Mouse (Mus musculus) frontal cortex, postnatal 36 days (tissue): Measurements from ENCODE around the gene Ttc7b.

Experiments
- DNase-seq, 2 experiments: peaks; one replicate each; pipeline ENCODE4 v3.0.0; 2022; ENCODE audit warnings: low spot score in 2 of 2

The Ttc7b gene

DNA sequence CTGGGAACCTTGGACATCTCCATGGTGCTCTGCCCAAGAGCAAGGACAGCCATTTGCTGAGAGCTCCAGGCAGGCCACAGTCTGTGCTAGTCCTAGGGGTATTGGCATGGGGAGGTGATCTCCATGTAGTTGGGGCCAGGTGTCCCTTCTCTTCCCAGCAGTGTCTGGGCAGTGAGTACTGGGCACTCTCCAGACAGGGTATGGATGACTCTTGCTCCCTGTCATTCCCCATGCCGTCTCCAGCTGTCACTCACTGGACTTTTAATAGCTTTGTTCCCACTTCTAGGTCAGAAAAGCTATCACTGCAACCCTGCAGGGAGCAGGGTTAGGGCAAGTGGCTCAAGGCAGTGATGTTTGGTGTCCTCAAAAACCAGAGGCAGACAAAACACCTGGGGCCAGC is 214.3 kb downstream of the Ttc7b start:
- no peak for DNase-seq

DNA sequence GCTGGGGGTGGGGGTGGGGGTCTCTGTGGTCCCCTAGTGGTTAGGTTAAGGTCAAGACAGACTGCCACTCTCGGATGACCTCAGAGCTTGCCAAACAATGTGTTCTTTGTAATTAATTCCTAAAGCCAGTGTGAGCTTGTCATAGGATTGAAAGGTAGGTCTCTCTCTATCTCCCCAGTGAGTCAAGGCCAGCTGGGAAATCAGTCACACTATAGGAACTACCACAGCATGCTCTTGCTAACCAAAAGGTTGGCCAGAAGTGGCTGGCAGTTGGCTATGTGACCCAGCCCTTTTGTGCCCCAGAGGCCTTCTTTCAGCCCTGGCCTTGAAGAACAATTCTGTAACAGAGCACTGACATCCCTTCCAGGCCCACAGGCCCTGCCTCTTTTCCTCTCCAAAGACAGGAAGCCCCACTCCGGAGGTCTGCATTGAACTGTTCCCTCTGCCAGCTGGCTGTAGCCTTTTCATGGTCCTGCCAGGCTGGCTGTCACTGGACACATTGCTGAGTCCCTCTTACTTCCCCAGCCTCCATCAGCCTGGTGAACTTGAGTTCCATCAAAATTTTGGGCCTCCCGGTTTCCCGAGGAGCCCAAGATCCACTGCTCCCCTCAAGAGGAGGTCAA is 215.5 kb downstream of the Ttc7b start:
- no peak for DNase-seq

DNA sequence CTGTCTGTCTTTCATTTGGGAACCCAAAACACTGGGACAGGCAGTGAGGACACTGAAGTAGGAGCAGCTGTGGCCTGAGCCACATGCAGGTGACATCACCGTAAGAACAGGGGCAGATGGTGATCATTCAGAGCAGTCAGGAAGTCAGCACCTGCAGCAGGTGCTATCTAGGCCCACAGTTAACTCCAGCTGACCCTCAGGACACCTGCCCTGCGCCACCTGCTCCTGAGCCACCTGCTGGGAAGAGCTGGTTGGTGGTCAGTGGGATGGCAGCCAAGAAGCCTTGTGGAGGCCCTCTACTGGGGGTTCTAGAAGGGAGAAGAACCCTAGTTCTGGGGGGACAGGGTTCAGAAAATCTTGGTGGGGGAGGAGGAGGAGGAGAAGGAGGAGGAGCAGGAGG is 216.3 kb downstream of the Ttc7b start:
- no peak for DNase-seq

DNA sequence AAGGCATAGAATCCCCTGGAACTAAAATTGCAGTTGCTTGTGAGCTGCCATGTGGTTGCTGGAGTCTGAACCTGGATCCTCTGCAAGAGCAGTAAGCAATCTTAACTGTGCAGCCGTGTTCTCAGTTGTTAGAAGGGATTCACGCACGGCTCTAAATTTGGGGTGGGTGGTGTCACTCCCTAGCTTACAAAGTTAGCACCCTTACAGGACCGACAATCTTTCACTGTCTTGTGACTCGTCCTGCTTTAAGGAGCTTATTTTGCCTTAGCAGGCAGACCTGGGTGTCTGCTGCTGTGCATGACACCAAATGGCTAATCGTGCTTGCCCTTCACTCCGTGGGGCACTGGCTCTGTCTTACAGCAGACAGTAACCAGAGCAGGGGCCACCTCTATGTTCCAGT is 217.5 kb downstream of the Ttc7b start:
- peak; percentile 54 to 73 for DNase-seq

DNA sequence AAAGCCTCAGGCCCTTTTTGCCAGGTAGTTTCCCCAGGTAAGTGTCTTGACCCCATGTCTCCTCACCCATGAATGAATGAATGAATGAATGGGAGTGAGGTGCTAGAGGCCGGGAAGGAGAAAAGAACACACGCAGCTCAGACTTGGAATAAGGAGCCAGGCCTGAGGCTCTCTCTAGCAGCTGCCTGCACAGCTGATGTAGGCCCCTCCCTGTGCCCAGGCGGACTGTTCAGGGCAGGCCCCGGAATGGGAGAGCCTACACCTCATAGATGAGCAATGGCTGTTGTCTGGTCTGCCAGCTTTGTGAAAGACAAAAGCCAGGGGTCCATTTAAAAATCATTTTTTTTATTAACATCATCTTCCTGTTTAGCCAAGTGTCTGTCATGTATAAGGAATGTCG is 220.2 kb downstream of the Ttc7b start:
- no peak for DNase-seq

DNA sequence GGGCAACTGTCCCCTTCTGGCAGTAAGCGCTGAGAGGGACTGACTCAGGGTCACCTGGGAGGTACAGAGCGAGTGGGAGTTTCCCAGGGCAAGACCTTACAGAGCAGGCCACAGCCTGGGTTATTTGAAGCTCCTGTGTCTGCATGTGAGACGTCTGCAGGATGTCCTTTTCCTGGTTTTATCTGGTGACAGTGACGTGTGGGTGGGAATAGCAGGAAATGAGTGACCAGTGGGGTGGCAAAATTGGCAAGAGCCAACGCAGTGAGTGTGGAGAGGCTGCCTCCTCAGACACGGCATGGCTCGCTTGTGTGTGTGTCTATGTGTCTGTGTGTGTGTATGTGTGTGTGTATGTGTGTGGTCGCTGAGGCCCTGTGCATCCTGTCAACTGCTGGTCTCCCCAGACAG is 221.3 kb downstream of the Ttc7b start:
- DNase-seq, result no peak

DNA sequence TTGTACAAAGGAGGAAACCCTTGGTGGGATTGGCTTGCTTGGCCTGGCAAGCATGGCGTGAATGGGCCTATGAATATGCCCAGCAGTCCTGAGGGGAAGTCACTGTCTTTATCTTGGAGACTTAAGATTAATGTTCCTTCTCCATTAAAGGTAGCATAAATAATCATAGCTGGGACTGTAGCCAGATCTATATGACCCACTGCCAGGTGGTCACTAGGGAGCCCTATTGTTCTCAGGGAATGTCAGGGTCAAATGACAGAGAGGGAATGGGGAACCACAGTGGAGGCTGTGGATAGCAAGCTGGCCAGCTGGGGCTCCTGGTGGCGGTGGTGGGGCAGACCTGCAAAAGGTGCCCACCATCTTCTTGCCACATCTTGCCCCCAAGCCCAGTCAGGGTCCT is 221.8 kb downstream of the Ttc7b start:
- DNase-seq, result no peak

DNA sequence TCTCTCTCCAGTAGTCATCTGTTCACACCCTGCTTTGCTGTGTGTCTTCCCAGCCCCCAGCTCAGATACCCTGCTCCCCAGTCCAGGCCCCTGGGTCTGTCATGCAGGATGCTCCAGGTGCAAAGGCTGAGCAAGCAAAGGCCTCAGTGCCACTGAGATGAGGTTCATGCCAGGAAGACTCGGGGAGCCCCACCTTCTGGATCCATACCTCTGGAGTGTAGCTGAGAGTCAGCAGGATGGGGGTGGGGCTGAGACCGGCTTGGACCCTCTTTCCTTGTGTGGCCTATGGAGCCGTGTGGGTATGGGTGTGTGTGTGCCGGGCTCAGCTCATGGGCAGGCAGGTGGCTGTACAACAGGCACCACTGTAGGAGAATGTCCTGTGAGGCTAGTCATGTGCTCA is 222.7 kb downstream of the Ttc7b start:
- no peak for DNase-seq

DNA sequence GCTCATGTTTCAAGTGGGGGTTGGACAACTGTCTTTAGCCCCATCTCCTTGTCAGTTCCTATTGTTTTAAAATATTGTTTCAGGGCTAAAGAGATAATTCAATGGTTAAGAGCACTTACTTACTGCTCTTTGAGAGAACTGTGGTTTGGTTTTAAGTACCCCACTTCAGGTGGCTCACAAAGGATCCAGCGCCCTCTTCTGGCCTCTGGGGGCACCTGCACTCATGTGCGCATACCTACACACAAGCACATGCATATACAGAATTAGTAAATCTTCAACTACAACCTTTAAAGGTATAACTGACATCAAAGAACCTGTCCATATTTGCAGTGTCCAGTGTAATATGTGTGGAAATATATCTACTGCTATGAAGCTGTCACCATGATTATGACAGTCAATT is 226.2 kb downstream of the Ttc7b start:
- no peak for DNase-seq

DNA sequence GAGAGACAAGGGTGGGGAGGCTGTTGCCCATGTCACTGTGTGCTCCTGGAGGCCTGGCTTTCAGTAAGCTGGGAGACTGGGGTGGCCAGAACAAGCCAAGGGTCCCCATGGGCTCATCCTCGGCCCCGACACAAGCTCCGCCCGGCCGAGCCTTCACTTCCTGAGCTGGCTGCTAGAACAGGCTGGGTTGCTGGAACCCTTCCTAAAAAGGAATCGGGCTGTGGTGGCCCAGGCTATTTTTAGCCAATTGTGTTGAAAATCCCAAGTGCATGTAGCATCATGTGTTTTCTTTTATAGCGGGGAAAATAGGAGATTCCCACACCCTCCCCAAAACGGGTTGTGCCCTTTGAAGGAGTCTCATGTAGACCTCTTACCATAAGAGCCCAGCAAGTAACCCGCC is 226.7 kb downstream of the Ttc7b start:
- no peak for DNase-seq

DNA sequence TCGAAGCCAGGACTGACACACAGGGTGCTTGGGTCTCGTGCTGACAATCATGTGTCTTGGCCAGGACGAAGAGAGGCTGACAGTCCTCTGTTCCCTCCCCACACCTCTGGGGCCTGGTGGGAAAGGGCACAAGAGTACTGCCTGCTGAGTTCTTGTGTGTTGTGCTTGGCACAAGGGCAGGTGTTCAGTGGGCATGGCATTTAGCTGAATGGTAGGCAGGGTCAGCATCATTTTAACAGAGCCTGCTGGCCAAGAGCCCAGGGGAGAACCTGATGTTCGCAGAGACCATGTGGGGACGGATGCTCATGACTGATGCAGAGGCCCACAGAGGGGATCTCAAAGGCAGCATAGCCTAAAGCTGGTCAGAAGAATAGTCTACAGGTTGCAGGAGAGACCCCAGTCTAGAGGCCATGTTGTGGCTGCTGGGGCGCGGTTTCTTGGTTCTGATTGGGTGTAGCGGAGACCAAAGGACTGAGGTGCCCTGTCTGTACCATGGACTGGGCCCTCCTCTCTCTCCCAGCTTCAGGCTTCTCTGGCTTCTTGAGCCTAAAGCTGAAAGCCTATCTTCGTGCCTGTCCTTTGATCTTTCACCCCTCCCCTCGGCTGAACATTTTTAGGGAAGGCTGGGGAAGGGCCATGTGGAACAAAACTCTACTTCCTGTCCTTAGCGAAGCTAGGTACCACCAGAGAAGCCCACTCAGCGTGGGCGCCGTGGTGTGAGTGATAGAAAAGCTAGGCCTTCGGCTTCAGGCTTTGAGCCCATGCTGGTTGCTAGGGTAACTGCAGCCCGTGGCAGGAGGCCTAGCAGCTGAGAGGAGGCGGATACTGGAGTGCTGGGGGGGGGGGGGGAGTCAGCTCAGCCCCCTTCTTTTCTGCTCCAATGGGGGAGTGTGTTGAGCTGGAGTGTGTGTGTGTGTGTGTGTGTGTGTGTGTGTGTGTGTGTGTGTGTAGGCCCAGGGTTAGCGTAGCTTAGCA is 229.6 kb downstream of the Ttc7b start:
- DNase-seq, result peak; percentile 86 to 91

DNA sequence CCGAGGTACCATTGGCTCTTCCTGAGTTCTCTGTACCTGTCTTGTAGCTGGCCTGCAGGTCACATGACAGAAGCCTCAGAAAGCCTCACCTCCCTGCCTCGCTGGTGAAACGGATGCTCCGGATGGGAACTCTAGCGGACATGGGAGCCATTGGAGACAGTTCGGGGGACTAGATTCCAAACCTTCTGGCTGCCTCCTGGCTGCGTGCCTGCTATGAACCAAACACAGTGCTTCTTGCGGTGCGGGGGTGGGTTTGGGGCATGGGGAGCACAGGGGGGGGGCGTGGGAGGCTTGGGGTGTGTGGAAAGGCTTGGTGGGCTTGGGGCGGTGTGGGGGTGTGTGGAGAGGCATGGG is 230.5 kb downstream of the Ttc7b start:
- DNase-seq, result no peak

DNA sequence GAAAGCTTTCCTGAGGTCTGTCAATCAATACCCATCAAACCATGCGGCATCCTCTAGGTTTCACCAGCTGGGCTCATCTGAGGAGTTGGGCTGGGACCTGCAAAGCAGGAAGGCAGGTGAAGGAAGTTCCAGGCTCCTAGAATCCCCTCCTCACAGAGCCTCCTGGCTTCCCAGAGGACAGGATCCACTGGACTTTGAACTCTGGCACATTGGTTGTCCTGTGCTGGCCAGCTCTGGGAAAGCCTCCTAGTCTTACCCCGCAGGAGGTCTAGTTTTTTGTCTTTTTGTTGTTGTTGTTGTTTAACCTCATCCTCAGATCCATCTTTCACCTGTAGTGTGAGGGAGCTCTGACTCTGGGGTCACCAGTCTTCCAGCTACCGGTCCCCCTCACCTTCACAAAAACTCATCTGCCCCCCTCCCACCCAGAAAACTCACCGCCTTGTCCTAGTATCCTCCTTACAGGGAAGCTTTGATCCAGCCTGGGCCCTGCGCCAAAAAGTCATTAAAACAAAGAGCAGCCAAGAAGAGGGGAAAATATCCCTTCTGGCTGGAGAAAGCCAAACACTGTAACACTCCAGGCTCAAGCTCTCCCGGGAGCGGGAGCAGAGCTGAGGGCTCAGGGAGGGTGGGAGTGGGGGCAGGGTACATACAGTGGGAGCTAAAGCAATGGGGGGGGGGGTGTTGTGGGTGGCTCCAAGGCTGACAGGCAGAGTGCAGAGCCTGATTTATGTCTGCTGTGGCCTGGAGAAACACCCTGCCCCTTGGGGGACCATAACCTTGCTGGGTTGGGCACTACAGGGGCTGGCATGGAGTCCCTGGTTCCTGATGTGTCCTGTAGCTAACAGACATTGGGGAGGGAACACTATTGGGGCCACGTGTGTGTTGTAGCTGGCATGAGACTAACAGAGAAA is 231.1 kb downstream of the Ttc7b start:
- peak; percentile 70 to 73 for DNase-seq

DNA sequence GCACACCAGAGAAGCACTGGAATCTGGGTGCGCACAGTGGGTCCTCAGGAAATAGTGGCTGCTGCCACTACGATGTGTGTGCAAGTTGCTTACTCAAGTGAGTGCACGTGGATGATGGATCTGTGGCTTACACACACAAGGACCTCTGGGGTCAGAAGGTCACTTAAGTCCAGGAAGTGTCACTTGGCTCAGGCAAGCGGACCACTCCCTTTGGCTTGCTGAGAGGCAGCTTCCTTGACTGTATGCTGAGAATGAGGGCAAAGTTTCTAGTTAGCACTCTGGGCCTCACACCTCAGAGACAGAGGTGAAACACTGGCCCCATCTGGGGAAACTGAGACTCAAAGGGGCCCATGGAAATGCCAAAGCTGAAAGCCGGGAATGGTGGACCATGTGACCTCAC is 232.6 kb downstream of the Ttc7b start:
- no peak for DNase-seq

DNA sequence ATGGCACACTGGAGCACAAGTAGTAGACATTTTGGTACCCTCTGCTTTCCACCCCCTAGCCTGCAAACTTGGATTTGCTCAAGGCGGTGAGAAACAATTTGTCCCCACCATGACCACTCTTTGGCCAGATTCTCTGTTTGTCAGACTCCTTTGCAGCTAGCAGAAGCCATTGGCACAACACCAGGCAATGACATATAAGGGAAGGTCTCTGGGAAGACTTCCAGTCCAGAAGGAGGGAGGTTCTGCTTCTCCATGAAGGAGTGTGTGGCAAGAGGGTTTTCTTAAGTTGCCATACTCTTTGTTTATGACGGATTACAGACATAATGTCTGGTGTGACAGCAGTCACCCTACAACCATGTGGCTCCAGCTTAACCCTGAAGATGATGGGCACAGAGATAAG is 233.1 kb downstream of the Ttc7b start:
- no peak for DNase-seq

DNA sequence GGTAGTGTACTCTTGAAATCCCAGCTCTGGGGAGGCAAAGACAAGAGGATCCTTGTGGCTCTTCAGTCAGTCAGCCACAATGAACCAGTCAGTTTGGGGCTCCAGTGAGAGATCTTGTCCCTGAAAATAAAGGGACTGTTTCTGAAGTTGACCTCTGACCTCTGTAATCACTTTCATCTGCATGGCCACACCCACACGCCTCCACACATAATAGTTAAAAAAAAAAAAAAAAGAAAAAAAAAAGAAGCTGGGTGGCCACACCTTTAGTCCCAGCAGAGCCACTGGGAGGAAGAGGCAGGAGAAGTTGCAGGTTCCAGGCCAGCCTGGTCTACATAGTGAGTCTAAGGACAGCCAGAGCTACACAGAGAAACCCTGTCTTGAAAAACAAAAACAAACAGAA is 237.3 kb downstream of the Ttc7b start:
- DNase-seq, result no peak

DNA sequence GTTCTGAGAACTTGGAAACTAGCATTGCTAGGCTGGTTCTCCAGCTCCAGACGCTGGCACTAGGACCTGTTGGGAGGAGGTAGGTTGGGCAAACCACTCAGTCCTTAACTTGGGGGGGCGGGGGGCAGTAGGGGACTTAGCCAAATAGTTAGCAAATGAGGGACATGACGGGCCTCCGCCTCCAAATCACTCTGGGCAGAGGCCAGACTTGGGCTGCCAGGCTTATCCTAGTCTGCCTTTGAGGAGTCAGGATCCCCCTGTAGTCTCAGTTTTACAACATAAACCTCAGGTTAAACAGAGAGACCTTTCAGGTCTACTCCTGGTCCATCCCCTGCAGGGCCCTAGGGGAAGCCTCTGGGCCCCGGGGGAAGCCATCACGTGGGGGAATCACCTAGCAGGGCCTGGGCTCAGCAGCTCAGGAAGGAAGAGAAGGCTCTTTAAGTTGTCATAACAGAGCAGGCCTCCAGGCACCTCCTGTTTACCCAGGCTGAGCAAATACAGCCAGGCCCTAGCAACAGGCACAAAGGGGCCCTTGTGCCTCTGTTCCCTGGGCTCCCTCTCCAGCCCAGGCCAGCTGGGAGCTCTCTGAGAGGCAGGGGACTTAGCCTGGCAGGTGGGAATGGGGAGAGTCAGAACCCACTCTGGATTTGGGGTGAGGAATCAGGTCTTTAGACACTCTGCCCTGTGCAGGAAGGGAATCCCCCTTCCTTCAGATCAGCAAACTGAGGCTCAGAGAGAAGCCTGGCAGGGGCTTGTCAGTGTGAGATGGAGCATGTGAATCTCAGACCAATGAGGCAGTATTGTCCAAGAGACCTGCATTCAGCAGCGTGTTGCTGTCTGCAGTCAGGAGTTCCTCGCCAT is 238.4 kb downstream of the Ttc7b start:
- DNase-seq, result no peak

DNA sequence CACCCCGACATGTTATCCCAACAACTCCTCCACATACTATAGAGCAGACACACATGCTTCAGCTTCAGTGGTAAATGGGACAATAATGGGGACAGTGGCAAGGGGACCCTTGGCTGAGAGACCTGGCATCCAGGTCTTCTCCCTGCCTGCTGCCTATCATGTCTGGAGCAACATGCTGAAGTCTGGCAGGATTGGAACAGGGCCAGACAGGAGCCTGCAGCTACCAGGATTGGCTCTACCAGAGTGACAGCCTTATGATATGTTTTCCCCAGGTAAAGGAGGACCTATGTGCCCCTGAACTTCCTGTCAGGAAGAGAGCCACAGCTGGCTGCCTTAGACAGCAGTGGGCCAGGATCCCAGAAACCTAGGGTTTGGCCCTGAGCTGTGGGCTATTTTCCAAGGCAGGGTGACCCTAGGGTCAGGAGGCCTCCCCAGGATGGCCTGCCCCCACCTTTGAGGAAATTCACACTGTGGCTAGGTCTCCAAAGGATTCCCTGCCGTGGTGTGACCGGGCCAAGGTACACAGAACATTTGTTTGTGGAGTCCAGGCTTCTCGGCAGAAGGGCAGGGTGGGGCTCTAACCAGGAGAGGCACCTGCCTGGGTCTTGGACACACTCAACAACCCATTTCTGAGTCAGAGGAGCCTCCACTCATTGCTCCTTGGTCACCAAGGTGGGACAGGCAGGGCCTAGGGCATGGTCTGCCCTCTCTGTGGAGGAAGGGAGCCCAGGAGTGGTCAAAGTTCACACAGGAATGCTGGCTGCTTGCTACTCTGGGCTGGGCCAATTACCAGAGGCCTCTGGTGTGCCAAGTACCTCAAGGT is 239.4 kb downstream of the Ttc7b start:
- no peak for DNase-seq

DNA sequence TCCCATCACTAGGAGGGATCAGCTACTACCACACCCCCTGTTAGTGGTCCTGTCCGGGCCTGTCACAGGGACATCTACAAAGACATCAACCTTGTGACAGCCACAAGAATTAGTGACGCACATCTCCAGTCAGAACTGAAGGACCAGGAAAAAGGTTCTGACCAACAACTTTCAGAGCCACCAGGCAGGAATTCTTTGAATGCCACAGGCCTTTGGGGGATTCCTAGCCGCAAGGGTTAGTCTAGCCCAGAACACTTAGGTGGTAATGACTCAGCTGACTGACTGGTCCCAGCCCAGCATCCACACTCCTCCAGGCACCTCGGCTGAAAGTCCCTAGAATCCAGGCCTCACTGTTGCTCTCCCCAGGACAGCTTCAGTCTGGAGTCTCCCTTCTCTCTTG is 240.7 kb downstream of the Ttc7b start:
- DNase-seq, result no peak

DNA sequence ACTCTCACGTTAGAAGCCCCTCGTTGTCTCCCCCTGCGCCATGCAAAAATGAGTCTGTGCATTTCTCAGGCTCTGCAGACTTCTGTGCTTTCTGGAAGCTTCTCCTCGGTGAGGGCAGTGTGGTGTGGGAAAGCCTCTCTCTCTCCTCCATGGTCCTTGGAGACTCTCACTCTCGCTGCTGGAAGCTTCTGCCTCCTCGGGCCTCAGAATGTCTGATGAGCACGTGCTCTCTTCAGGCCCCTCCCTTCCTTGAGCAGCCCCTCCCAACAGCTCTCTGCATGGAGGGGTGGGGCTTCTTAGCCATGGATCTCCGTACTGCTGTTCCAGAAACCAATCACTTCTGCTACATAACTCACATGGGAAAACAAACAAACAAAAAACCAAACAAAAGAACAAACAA is 242.3 kb downstream of the Ttc7b start:
- no peak for DNase-seq

DNA sequence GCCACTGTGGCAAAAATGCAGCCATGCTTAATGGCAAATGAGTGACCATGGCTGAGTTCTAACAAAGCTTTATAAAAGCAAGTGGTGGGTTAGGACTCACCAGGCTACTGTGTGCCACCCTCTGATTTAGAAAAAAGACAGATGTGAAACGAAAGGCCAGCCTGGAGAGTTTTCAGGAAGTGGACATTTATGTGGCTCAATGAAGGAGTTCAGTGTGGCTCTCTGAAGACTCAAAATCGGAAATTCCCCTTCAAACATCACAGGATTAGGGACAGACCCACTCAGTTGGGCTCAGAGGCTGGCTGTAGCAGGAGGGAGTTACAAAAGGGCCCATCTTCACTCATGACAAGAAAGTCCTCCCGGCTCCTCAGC is 243.1 kb downstream of the Ttc7b start:
- no peak for DNase-seq
